Mouse (Mus musculus) olfactory bulb, adult 2 months (tissue): ENCODE data around the gene Rhog. TPM values are rescaled to one million over a fixed set of nuclear protein-coding genes. Genes with fewer than 3 reads are reported as not detected.

Experiments used
- H3K27ac ChIP-seq: fragments of 200-500 bp; 2 replicates; pipeline ENCODE4 v1.5.1; 2012; ENCODE audit warnings: low read depth, low read length; ENCODE audit not compliant: insufficient read depth
- H3K4me1 ChIP-seq: fragments of 200-500 bp; 2 replicates; pipeline ENCODE4 v1.6.1; 2012; ENCODE audit warnings: low read length; ENCODE audit not compliant: control insufficient read depth, insufficient read depth
- H3K4me3 ChIP-seq: fragments of 200-500 bp; 2 replicates; pipeline ENCODE4 v1.5.1; 2012; ENCODE audit warnings: mild to moderate bottlenecking, low read depth, low read length, moderate library complexity; ENCODE audit not compliant: insufficient read depth
- CTCF ChIP-seq: fragments of 200-500 bp; IDR thresholded peaks from 2 replicates; pipeline ENCODE4 v1.5.1; 2012; ENCODE audit warnings: low read depth, mild to moderate bottlenecking, low read length, moderate library complexity; ENCODE audit not compliant: insufficient read depth
- POLR2A ChIP-seq: fragments of 200-500 bp; IDR thresholded peaks from 2 replicates; pipeline ENCODE4 v1.6.1; 2012; ENCODE audit warnings: mild to moderate bottlenecking, low read depth, low read length, moderate library complexity; ENCODE audit not compliant: insufficient read depth
- WGBS: fragments of 180-500 bp; shearing (Covaris S2); methylation state at CpG from one replicate; pipeline ENCODE4 v1.1.7; 2018; 5-methylcytosine and 5-hydroxymethylcytosine counted together
- polyA plus RNA-seq: library from polyadenylated mRNA; stranded (reverse); fragments of >200 nt; gene quantifications from 2 replicates; pipeline ENCODE4 v1.2.4, GENCODE M21; 2012; ENCODE audit warnings: low replicate concordance; ENCODE audit not compliant: missing spikeins, insufficient read depth, insufficient read length

Gene Rhog
- polyA plus RNA-seq, 1 experiment: not detected

DNA sequence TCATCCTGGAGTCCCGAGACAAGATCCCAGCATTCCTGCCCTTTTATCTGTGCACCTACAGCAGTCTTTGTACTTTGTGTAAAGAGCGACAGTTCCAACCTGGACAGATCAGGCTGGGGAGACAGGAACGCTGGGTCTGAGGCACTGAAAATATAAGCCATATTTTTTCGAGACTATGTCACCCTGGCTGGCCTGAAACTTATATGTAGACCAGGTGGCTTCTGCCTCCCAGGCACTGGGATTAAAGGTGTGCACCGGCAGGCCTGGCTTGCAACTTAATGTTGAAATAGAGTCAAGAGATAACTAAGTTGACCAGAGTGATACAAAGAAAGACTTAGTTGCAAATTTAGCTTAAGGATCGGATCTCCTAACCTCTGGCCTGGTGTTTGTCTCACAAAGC lies 9.6 kb downstream of the Rhog start:
- Histone ChIP-seq H3K27ac (no peak overlapping the region), H3K4me1 (peaks cover 13% of the 10 kb centered on the region; the same call in 1 of the 2 replicates), H3K4me3 (no peak overlapping the region)
- no peak for TF ChIP-seq CTCF
- TF ChIP-seq POLR2A: no peak
- 79% methylated on average over 6 of the region's 6 CpGs for WGBS

DNA sequence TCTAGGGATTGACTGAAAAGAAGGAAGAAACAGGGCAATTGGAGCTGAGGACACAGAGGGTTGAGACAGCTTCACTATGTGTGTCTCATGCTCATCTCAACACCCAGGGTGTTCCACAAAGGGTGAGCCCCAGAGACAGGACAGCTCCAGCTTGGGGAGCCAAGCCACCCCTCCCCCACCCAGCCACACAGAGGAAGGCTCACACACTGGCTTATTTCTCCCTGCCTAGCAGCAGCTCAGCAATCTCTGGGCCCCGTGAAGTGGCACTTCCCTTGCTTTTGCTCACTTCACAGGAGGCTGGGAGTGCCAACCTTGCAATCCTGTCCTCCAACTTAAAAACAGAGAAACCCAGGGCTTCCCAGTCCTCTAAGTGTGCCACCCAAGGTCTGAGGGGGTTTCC lies 10.1 kb downstream of the Rhog start:
- TF ChIP-seq CTCF (no peak), POLR2A (no peak)
- Histone ChIP-seq H3K4me3 (no peak overlapping the region), H3K4me1 (peaks cover 13% of the 10 kb centered on the region; the same call in 1 of the 2 replicates), H3K27ac (no peak overlapping the region)
- 21% methylated on average over 1 of the region's 1 CpGs for WGBS

DNA sequence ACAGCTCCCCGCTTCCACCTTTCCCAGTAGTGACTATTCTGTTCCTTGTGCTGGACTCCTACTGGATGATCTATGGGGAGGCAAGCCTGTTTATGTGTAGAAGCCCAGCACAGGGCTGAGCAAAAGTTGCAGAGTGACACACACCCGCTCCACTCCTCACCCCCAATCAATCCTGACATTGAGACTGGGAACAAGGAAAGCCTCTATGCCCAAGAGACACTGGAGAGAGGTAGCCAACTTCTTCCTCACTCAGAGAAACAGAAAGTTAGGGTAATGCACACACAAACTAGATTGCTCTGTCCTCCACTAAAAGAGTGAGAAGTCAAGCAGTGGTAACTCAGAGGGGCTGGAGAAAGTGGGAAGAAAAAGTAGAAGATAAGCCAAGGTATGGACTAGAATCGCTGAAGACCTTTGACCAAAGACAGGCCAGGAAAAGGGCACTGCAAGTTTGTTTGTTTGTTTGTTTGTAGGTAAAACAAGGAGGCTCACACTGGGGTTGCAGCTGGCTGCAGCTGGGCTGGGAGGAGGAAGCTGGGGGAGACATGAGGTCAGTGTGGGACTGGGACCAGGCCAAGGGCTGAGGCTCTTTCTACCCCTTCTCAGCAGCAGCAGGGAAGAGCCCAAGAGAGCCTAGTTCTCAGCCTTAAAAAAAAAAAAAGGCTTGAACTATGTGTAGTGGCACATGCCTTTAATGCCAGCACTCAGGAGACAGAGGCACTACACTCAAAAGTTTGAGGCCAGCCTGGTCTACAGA lies 10.9 kb downstream of the Rhog start:
- WGBS: 79% methylated on average over 3 of the region's 3 CpGs
- Histone ChIP-seq H3K27ac (0 out of 2 replicates have a peak overlapping the region, but pooled peaks have one; percentile 25), H3K4me1 (peaks cover 13% of the 10 kb centered on the region; the same call in 1 of the 2 replicates), H3K4me3 (no peak overlapping the region)
- TF ChIP-seq CTCF (no peak), POLR2A (no peak)

DNA sequence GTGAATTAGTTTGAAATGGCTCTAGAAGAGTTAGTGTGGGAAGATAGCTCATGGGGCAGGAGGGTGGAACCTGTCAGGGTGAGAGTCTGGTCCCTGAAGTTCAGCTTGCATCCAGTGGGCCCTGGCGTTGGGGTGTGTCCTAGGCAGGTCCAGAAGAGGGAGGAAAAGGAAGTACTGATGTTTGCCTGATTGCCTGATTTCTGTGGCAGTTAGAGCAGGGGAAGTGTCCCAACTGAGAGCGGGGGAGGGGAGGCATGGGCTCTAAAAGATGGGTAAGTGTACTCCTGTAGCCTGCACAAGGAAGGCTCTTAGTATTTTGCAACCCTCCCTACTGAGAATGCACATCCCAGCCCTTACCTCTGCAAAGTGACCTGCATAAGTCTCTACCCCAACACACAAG lies 12.0 kb downstream of the Rhog start:
- H3K27ac ChIP-seq: no peak overlapping the region
- 79% methylated on average over 2 of the region's 2 CpGs for WGBS
- H3K4me1 ChIP-seq: peaks cover 6% of the 10 kb centered on the region; the same call in 1 of the 2 replicates
- no peak overlapping the region for H3K4me3 ChIP-seq
- TF ChIP-seq CTCF (no peak), POLR2A (no peak)

DNA sequence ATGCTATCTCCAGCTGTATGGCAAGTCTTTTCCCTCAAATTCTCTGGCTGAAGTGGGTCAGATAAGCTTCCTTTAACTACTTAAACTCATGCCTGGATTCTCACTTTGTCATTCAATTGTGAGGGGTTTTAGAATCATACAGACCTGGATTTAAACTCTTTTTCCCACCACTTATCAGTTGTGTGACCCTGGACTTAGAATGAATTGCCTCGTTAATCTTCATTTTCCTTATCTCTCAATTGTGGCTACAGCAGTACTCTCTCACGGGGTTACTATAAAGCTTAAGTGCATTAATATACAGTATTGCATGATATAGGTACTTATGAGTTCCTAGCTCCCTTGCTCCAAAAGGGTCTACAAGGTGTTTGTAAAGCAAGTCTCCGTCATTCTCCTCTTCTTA lies 12.9 kb downstream of the Rhog start:
- Histone ChIP-seq H3K4me1 (peaks cover 6% of the 10 kb centered on the region; the same call in 1 of the 2 replicates), H3K4me3 (no peak overlapping the region), H3K27ac (no peak overlapping the region)
- 90% methylated on average over 3 of the region's 3 CpGs for WGBS
- TF ChIP-seq POLR2A (no peak), CTCF (no peak)

DNA sequence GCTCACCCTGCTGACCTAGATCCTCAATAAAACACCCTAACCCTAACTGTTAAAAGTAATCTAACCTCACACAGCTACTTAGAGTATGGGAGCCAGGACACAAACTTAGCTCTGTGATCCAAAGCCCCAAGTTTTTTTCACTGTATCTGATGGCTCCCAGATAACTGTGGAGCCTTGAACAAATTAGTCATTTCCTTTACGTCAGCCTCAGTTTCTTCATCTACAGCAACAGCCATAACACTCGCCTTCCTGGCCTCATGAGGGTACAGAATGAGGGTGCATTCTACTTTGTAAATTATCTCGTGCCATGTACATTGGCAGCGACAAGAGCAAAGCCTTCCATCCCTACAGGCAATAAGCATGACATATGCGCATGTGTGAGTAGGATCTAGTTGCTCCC lies 13.5 kb downstream of the Rhog start:
- TF ChIP-seq CTCF: no peak
- TF ChIP-seq POLR2A: no peak
- WGBS: 87% methylated on average over 5 of the region's 5 CpGs
- Histone ChIP-seq H3K27ac (no peak overlapping the region), H3K4me1 (peaks cover 6% of the 10 kb centered on the region; the same call in 1 of the 2 replicates), H3K4me3 (no peak overlapping the region)

DNA sequence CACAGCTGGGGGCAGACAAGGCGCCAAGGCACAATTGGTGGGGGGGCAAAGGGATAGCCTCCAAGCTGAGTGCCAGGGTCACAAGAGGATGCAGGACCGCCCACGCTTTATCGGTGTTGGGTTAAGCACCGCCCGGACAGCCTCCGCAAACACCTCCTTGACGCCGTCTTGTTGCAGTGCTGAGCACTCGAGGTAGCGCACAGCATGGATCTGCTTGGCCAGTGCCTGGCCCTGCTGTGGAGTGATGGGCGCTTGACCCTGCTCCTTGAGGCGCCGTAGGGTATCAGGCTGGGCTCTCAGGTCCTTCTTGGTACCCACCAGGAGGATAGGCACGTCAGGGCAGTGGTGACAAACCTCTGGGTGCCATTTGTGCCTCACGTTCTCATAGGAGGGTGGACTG lies 16.3 kb downstream of the Rhog start:
- Histone ChIP-seq H3K4me1 (peaks cover 3% of the 10 kb centered on the region; the same call in 1 of the 2 replicates), H3K4me3 (no peak overlapping the region), H3K27ac (no peak overlapping the region)
- 94% methylated on average over 16 of the region's 16 CpGs for WGBS
- TF ChIP-seq POLR2A: no peak
- TF ChIP-seq CTCF: no peak

DNA sequence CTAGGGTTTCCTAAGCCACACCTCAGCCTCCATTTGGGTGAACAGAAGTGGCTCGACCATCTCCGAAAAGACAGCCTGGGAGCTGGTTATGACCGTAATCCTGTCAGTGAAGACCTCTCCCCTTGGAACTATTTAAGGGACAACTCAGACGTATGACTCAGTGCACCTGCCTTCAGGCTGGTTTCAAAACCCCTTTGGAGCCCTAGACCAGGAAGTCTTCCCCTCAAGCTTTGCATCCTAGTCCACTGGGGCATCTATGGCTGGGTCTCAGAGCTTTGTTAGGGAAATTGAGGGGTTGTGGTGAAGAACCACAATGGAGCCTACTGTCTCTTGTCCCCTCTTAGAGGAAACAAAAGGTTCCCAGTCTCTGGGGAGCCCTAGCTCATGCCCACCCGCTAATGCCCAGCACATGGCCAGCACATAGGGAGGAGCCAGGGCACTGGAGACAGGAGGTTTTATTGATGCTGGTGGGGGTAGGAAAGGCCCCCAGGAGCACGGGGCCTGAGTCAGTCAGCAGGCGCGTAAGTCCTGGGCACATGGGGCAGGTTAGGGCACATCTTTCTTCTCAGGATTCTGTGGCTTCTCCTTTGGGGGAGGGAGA lies 17.1 kb downstream of the Rhog start:
- no peak overlapping the region for H3K27ac ChIP-seq
- H3K4me3 ChIP-seq: no peak overlapping the region
- peaks cover under 1% of the 10 kb centered on the region; the same call in 1 of the 2 replicates for H3K4me1 ChIP-seq
- 82% methylated on average over 8 of the region's 8 CpGs for WGBS
- TF ChIP-seq POLR2A: no peak
- no peak for TF ChIP-seq CTCF

DNA sequence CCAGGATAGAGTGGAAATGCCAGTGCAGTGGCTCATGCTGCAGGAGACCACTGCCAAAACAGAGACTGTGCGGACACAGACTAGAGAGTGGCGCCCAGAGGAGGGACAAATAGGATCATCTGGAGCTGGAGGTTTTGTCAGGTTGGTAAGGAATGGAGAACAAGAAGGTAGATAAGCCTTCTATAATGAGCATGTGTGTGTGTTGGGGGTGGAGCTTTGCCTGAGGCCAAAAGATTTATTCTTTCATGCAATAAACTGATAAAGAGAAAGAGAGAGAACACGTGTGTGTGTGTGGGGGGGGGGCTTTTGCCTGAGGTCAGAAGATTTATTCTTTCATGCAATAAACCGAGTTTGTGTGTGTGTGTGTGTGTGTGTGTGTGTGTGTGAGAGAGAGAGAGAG lies 22.8 kb downstream of the Rhog start:
- Histone ChIP-seq H3K4me1 (peaks cover 5% of the 10 kb centered on the region; the same call in 1 of the 2 replicates), H3K27ac (no peak overlapping the region), H3K4me3 (no peak overlapping the region)
- 88% methylated on average over 4 of the region's 4 CpGs for WGBS
- TF ChIP-seq CTCF (no peak), POLR2A (no peak)
